8 mouse cellular contexts compared by ENCODE assay signal in the genomic region with DNA sequence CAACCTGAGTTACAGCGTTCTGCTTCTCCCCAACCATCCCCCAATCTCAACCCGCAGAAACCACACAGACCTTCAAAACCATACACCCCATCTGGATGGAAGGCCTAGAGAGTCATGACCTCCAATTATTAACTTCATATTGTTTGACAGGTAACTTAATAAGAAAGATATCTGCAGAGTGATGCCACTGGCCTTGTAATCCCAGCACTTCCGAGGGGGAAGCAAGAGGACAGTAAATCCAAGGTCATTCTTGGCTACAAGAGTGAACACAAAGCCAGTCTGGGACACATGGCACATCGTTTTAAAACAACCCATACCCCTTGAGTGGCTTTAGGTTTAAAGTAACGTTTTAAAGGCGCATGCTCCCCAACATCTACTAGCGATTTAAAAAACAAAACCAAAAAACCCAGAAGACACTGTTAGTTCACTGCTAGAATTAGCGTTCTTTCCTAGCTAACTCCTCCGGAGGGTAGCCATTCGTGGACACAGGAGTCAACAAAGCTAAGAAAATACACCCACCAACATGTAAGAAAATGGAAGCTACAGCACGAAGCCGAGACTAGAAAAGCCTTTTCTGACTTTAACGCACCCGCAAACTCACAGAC. TPM values are rescaled to one million over a fixed set of nuclear protein-coding genes. Genes with fewer than 3 reads are reported as not detected.
DNase-seq lines count a peak whose midpoint lies in the region; ATAC-seq and TF ChIP-seq lines count a peak whose summit lies in the region.

No protein-coding gene starts in this region.

- TF ChIP-seq POLR2A in MEL (IDR thresholded peaks at IDR 0.05; ENCODE audit: control insufficient read depth in 1 of 2, insufficient read depth in 1 of 2, low read depth in 1 of 2, low read length in 2 of 2, poor library complexity in 1 of 2), result no peak; a peak in 1 of 4 replicates

- no peaks in the 10 kb centered on the region for H3K36me3 ChIP-seq in heart, embryonic 11.5 days (ENCODE audit: control insufficient read depth, insufficient read depth, low read length)
- peaks cover 3 to 22% of the 10 kb centered on the region in 2 experiments; a peak in 3 of 4 replicates for H3K36me3 ChIP-seq in MEL (ENCODE audit: control insufficient read depth in 1 of 2, insufficient read depth in 2 of 2, low read length in 2 of 2)
- no peaks in the 10 kb centered on the region for H3K36me3 ChIP-seq in forebrain, embryonic 16.5 days (ENCODE audit: control insufficient read depth, insufficient read depth)
- H3K36me3 ChIP-seq in liver, embryonic 12.5 days, result peaks cover 25% of the 10 kb centered on the region
- no peaks in the 10 kb centered on the region for H3K36me3 ChIP-seq in stomach, embryonic 15.5 days

- H3K4me3 ChIP-seq in heart, embryonic 11.5 days (ENCODE audit: low read depth, low read length), result peak overlapping the region; percentile 64
- H3K4me3 ChIP-seq in MEL (ENCODE audit: control insufficient read depth in 1 of 2, insufficient read depth in 1 of 2, low read depth in 2 of 2, low read length in 2 of 2), result peak overlapping the region; percentile 95
- peak overlapping the region; percentile 57 for H3K4me3 ChIP-seq in forebrain, embryonic 16.5 days (replicated peaks; ENCODE audit: low read length)
- H3K4me3 ChIP-seq in liver, embryonic 12.5 days, result peak overlapping the region; percentile 98
- H3K4me3 ChIP-seq in stomach, embryonic 15.5 days (replicated peaks), result peak overlapping the region; percentile 86

- peaks cover 48% of the 10 kb centered on the region for H3K79me2 ChIP-seq in MEL (ENCODE audit: control insufficient read depth, insufficient read depth, low read length, poor library complexity)

- no peaks in the 10 kb centered on the region for H3K27me3 ChIP-seq in heart, embryonic 11.5 days (ENCODE audit: control insufficient read depth, insufficient read depth, low read length)
- H3K27me3 ChIP-seq in MEL (ENCODE audit: control insufficient read depth in 1 of 2, insufficient read depth in 2 of 2, low read length in 2 of 2), result no peaks in the 10 kb centered on the region
- H3K27me3 ChIP-seq in forebrain, embryonic 16.5 days (replicated peaks; ENCODE audit: control insufficient read depth, insufficient read depth, low read length), result no peaks in the 10 kb centered on the region
- no peaks in the 10 kb centered on the region for H3K27me3 ChIP-seq in liver, embryonic 12.5 days (replicated peaks)
- H3K27me3 ChIP-seq in stomach, embryonic 15.5 days (replicated peaks), result no peaks in the 10 kb centered on the region

- 0 out of 4 replicates have a peak, but pooled peaks of 1 of the 2 experiments have one; percentile 47 for TF ChIP-seq EP300 in MEL (IDR thresholded peaks at IDR 0.05; ENCODE audit: low read depth in 1 of 2, low read length in 2 of 2)

- TF ChIP-seq CTCF in MEL (IDR thresholded peaks at IDR 0.05 in 2 of 3, conservative IDR thresholded peaks at IDR 0.05 in 1 of 3; ENCODE audit: control insufficient read depth in 1 of 3, insufficient read depth in 1 of 3, low read depth in 2 of 3, low read length in 3 of 3, poor library complexity in 1 of 3, severe bottlenecking in 1 of 3), result no peak

- no peak for DNase-seq in heart, adult 18-20 months
- no peak for DNase-seq in MEL (ENCODE audit: low read depth, low spot score)
- no peak for DNase-seq in ovary, postnatal 36 days (ENCODE audit: low spot score)
- no peak for DNase-seq in frontal cortex, postnatal 14 days (ENCODE audit: low spot score in 2 of 2)

- WGBS in heart, embryonic 11.5 days (ENCODE audit: insufficient replicate concordance), result under 1% methylated on average over 14 of the region's 14 CpGs
- WGBS in forebrain, embryonic 16.5 days, result 2% methylated on average over 14 of the region's 14 CpGs
- WGBS in liver, embryonic 12.5 days (ENCODE audit: insufficient replicate concordance), result under 1% methylated on average over 14 of the region's 14 CpGs
- under 1% methylated on average over 14 of the region's 14 CpGs for WGBS in stomach, embryonic 15.5 days

- no peaks in the 10 kb centered on the region for H3K9me3 ChIP-seq in heart, embryonic 11.5 days (replicated peaks; ENCODE audit: control insufficient read depth, low read length)
- no peaks in the 10 kb centered on the region for H3K9me3 ChIP-seq in MEL (replicated peaks; ENCODE audit: insufficient read depth, low read length)
- no peaks in the 10 kb centered on the region for H3K9me3 ChIP-seq in forebrain, embryonic 16.5 days (ENCODE audit: control insufficient read depth, low read length)
- H3K9me3 ChIP-seq in liver, embryonic 12.5 days (replicated peaks), result no peaks in the 10 kb centered on the region
- H3K9me3 ChIP-seq in stomach, embryonic 15.5 days, result no peaks in the 10 kb centered on the region

- peaks cover 10% of the 10 kb centered on the region; the same call in 1 of the 2 replicates for H3K4me1 ChIP-seq in heart, embryonic 11.5 days (ENCODE audit: control insufficient read depth, insufficient read depth, low read length)
- H3K4me1 ChIP-seq in MEL (ENCODE audit: control insufficient read depth in 1 of 2, insufficient read depth in 2 of 2, low read length in 2 of 2), result peaks cover 3 to 4% of the 10 kb centered on the region in 2 experiments; a peak in 3 of 4 replicates
- H3K4me1 ChIP-seq in forebrain, embryonic 16.5 days (replicated peaks; ENCODE audit: control insufficient read depth, insufficient read depth, low read length), result peaks cover 12% of the 10 kb centered on the region
- H3K4me1 ChIP-seq in liver, embryonic 12.5 days, result peaks cover 32% of the 10 kb centered on the region
- H3K4me1 ChIP-seq in stomach, embryonic 15.5 days, result peaks cover 3% of the 10 kb centered on the region; the same call in 1 of the 2 replicates

- peak overlapping the region; percentile 87 for H3K4me2 ChIP-seq in heart, embryonic 11.5 days
- peak overlapping the region; percentile 59 for H3K4me2 ChIP-seq in forebrain, embryonic 16.5 days (ENCODE audit: low read length)
- H3K4me2 ChIP-seq in liver, embryonic 12.5 days, result peak overlapping the region; percentile 81
- H3K4me2 ChIP-seq in stomach, embryonic 15.5 days, result peak overlapping the region; percentile 64

- peak; percentile 1; the same call in 1 of the 2 replicates for ATAC-seq in heart, embryonic 11.5 days (replicated peaks; ENCODE audit: insufficient number of reproducible peaks, low FRiP score, low TSS enrichment)
- ATAC-seq in forebrain, embryonic 16.5 days, result peak; percentile 37
- peak; percentile 22 for ATAC-seq in liver, embryonic 12.5 days
- peak; percentile 1; the same call in 1 of the 2 replicates for ATAC-seq in stomach, embryonic 15.5 days (ENCODE audit: insufficient read depth, low FRiP score, low read depth)

- peak overlapping the region; percentile 76 for H3K9ac ChIP-seq in heart, embryonic 11.5 days (ENCODE audit: low read depth, low read length)
- peak overlapping the region; percentile 95 for H3K9ac ChIP-seq in MEL (ENCODE audit: control insufficient read depth, low read depth, low read length, poor library complexity, severe bottlenecking)
- peak overlapping the region; percentile 63 for H3K9ac ChIP-seq in forebrain, embryonic 16.5 days (replicated peaks; ENCODE audit: low read depth, low read length)
- H3K9ac ChIP-seq in liver, embryonic 12.5 days, result peak overlapping the region; percentile 92
- peak overlapping the region; percentile 58 for H3K9ac ChIP-seq in stomach, embryonic 15.5 days

- peak overlapping the region; percentile 96 for H3K27ac ChIP-seq in heart, embryonic 11.5 days (ENCODE audit: low read depth, low read length)
- H3K27ac ChIP-seq in MEL (ENCODE audit: control insufficient read depth, low read depth, low read length), result peak overlapping the region; percentile 98
- H3K27ac ChIP-seq in forebrain, embryonic 16.5 days (ENCODE audit: low read length), result peak overlapping the region; percentile 78
- peak overlapping the region; percentile 94 for H3K27ac ChIP-seq in liver, embryonic 12.5 days
- H3K27ac ChIP-seq in stomach, embryonic 15.5 days, result peak overlapping the region; percentile 85

- TF ChIP-seq RAD21 in MEL (IDR thresholded peaks at IDR 0.05; ENCODE audit: low read depth, low read length), result no peak

TF ChIP-seq in MEL, 35 proteins besides CTCF, POLR2A, EP300 and RAD21 (continues in another document):
- TF ChIP-seq CHD1 (IDR thresholded peaks at IDR 0.05; ENCODE audit: low read depth, low read length), result peak; percentile 74; the same call in 1 of the 2 replicates
- peak; percentile 84; the same call in 1 of the 2 replicates for TF ChIP-seq ZMIZ1 (IDR thresholded peaks at IDR 0.05; ENCODE audit: low read depth, low read length)
- TF ChIP-seq NRF1 (IDR thresholded peaks at IDR 0.05; ENCODE audit: insufficient read depth, low read depth, low read length, poor library complexity, severe bottlenecking), result no peak
- TF ChIP-seq CHD2 (IDR thresholded peaks at IDR 0.05; ENCODE audit: low read length), result no peak
- peak; percentile 91 for TF ChIP-seq TBP (IDR thresholded peaks at IDR 0.05; ENCODE audit: low read depth, low read length)
- peak; percentile 75; the same call in 1 of the 2 replicates for TF ChIP-seq MYB (IDR thresholded peaks at IDR 0.05; ENCODE audit: low read depth, low read length)
- peak; percentile 15; the same call in 1 of the 2 replicates for TF ChIP-seq POLR2AphosphoS5 (IDR thresholded peaks at IDR 0.05; ENCODE audit: borderline replicate concordance, low read depth, low read length)
- peak; percentile 84; the same call in 1 of the 2 replicates for TF ChIP-seq POLR2AphosphoS2 (IDR thresholded peaks at IDR 0.05; ENCODE audit: low read length)
- no peak; the same call in 1 of the 2 replicates for TF ChIP-seq ETS1 (IDR thresholded peaks at IDR 0.05; ENCODE audit: low read depth, low read length)

RNA-seq across cellular contexts. Expression of gene Ccnt2, which starts 0.7 kb away (rescaled TPM):
- polyA plus RNA-seq in heart, embryonic 11.5 days (2014; fragmentation: Nextera tagmentation; extraction: Ambion mirVana), result 66.7 and 73.2 TPM in 2 replicates
- 10 to 100 TPM; 18.1 to 21.1 TPM for total RNA-seq in heart, adult 18-20 months (2021)
- total RNA-seq in MEL (2012; rRNA removed), result 19.9 and 20.6 TPM in 2 replicates
- 10 to 100 TPM; 26.7 to 31.5 TPM for polyA plus RNA-seq in MEL (2012; ENCODE audit: insufficient read depth in 1 of 2, insufficient read length in 2 of 2, low read depth in 1 of 2, low replicate concordance in 2 of 2, missing spikeins in 1 of 2)
- polyA plus RNA-seq in forebrain, embryonic 16.5 days (2015; fragmentation: Nextera tagmentation; extraction: Ambion mirVana), result 99.9 and 127 TPM in 2 replicates
- polyA plus RNA-seq in liver, embryonic 12.5 days (2016; fragmentation: Nextera tagmentation; extraction: Ambion mirVana), result 42.3 and 43.9 TPM in 2 replicates
- polyA plus RNA-seq in stomach, embryonic 15.5 days (2015; fragmentation: Nextera tagmentation; extraction: Ambion mirVana), result 73.5 and 76.5 TPM in 2 replicates

RNA-seq across cellular contexts. Expression of gene Acmsd, which starts 44.1 kb away (rescaled TPM):
- polyA plus RNA-seq in heart, embryonic 11.5 days (2014; fragmentation: Nextera tagmentation; extraction: Ambion mirVana), result 0.86 and 1.3 TPM in 2 replicates
- not detected for total RNA-seq in heart, adult 18-20 months (2021)
- total RNA-seq in MEL (2012; rRNA removed), result 3.9 and 4.4 TPM in 2 replicates
- polyA plus RNA-seq in MEL (2012; ENCODE audit: insufficient read depth in 1 of 2, insufficient read length in 2 of 2, low read depth in 1 of 2, low replicate concordance in 2 of 2, missing spikeins in 1 of 2), result 1 to 10 TPM in 1 of 2 experiments, not detected in 1; 4.3 TPM
- polyA plus RNA-seq in forebrain, embryonic 16.5 days (2015; fragmentation: Nextera tagmentation; extraction: Ambion mirVana), result 0.11 TPM in 1 of 2 replicates, not detected in the other
- polyA plus RNA-seq in liver, embryonic 12.5 days (2016; fragmentation: Nextera tagmentation; extraction: Ambion mirVana), result 8.4 and 8.5 TPM in 2 replicates
- 0.44 and 0.69 TPM in 2 replicates for polyA plus RNA-seq in stomach, embryonic 15.5 days (2015; fragmentation: Nextera tagmentation; extraction: Ambion mirVana)
